Mouse (Mus musculus): ENCODE results near the gene Cep135.

- no peak for TF ChIP-seq CTCF (IDR thresholded peaks at IDR 0.05; ENCODE audit: low read depth, low read length)
- TF ChIP-seq POLR2A (IDR thresholded peaks at IDR 0.05; ENCODE audit: borderline replicate concordance, low read depth, low read length) = no peak
Observed at GRCm38 (mm10) chr5:76618750-76619149, 30.3 kb downstream of the Cep135 start.

Measured in bone marrow macrophage, adult 2 months (primary cell).